Mouse (Mus musculus): ENCODE measurements at regions not wholly inside any gene's neighbourhood (a gene's known extent, or its start where the extent isn't known, plus 50 kb on each side); places are given as distances from the start of the nearest gene placed in this dataset.

- Histone ChIP-seq H3K4me2 (no peak overlapping the region), H3K27ac (no peak overlapping the region), H3K36me3 (replicated peaks) (no peaks in the 10 kb centered on the region), H3K4me3 (no peak overlapping the region), H3K9me3 (no peaks in the 10 kb centered on the region), H3K9ac (no peak overlapping the region), H3K27me3 (replicated peaks) (no peaks in the 10 kb centered on the region), H3K4me1 (no peaks in the 10 kb centered on the region)
- no peak for ATAC-seq (replicated peaks)
- WGBS: 84% methylated on average over 8 of the region's 8 CpGs
Observed at GRCm38 (mm10) chr11:45535501-45536025, 316.3 kb upstream of the Clint1 start.

DNA sequence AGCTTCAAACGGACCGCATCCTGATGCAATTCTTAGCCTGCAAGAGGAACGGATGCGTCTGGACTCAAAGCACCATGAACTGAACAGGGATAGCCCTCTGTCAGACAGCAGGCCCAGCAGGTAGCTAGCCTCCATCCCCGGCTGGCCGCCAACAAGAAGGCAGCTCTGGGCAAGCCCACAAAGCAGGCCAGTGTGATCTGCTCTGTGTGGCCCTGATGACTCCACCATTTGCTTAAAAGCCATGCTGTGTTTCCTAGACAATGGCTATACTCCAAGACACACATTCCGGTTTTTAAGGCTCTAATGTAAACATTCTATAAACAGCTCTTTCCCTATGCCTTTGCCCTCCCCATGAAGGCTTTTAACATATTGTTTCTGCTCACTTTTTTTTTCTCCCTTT lies 313.8 kb upstream of the Clint1 start:
- Histone ChIP-seq H3K27ac (no peak overlapping the region), H3K4me3 (no peak overlapping the region), H3K4me1 (no peaks in the 10 kb centered on the region), H3K27me3 (replicated peaks) (no peaks in the 10 kb centered on the region), H3K4me2 (no peak overlapping the region), H3K36me3 (replicated peaks) (no peaks in the 10 kb centered on the region), H3K9me3 (no peaks in the 10 kb centered on the region), H3K9ac (no peak overlapping the region)
- 59% methylated on average over 7 of the region's 7 CpGs for WGBS
- 0 out of 2 replicates have a peak, but pooled peaks have one; percentile 24 for ATAC-seq (replicated peaks)

DNA sequence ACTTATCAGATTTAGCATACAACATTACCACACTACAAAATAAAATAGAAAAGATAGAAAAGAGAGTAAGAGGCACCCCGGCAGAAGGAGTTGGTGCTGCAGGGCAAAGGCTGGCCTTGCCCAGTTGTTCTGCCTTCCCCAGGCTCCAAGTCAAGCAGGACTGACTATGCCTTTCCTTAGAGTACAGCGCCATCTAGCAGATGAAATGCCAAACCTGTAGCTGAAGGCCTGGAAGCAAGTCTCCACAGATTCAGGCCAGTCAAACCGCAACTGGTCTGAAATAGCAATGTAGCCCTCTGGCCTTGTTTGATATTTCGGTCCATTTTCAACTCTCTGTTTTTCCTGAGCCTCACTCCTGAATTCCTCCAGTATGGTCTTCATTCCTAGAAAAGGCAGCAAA lies 312.4 kb upstream of the Clint1 start:
- Histone ChIP-seq H3K4me3 (no peak overlapping the region), H3K4me1 (no peaks in the 10 kb centered on the region), H3K9ac (no peak overlapping the region), H3K27ac (no peak overlapping the region), H3K9me3 (no peaks in the 10 kb centered on the region), H3K4me2 (no peak overlapping the region), H3K27me3 (replicated peaks) (no peaks in the 10 kb centered on the region), H3K36me3 (replicated peaks) (no peaks in the 10 kb centered on the region)
- 44% methylated on average over 4 of the region's 4 CpGs for WGBS
- ATAC-seq (replicated peaks): peak; percentile 87

GRCm38 (mm10) chr11:45544531-45544930 lies 307.3 kb upstream of the Clint1 start:
- Histone ChIP-seq H3K4me3 (no peak overlapping the region), H3K9me3 (no peaks in the 10 kb centered on the region), H3K27ac (no peak overlapping the region), H3K27me3 (replicated peaks) (no peaks in the 10 kb centered on the region), H3K4me1 (no peaks in the 10 kb centered on the region), H3K4me2 (no peak overlapping the region), H3K36me3 (replicated peaks) (no peaks in the 10 kb centered on the region), H3K9ac (no peak overlapping the region)
- WGBS: 84% methylated on average over 3 of the region's 3 CpGs
- ATAC-seq (replicated peaks): no peak

DNA sequence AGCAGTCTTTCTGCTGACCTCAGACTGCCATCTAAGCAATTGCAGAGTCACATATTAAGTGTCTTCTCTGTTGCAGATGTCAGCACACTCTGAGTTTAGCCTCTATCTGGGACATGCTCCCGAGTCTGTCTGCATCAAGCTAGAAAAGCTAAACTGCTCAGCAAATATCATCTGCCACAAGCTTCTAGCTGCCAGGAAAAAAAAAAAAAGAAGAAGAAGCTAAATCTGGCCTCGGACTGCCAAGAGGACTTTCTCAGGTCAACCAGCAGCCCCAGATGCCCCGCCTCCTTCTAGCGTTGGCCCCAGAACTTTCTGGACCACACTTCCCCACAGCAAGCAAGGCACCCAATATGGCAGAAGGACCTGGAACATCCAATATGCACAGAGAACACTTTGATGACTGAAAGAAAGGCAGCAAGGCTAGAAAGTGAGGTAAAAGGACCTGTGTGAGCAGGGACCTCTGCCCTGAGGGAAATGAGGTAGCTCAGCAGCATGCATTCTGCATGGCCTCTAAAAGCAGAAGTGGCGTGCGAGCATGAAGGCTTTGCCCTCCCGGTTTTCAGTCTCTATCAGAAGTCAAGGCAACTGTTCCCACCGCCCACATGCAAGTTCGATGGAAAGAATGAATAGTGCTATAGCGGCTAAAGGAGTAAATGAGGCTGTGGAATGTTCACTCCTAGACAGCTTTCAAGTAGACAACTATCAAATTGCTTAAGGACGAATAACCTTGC lies 305.8 kb upstream of the Clint1 start:
- Histone ChIP-seq H3K4me3 (no peak overlapping the region), H3K36me3 (replicated peaks) (no peaks in the 10 kb centered on the region), H3K9ac (no peak overlapping the region), H3K4me1 (no peaks in the 10 kb centered on the region), H3K27ac (no peak overlapping the region), H3K4me2 (no peak overlapping the region), H3K9me3 (no peaks in the 10 kb centered on the region), H3K27me3 (replicated peaks) (no peaks in the 10 kb centered on the region)
- no peak for ATAC-seq (replicated peaks)
- 88% methylated on average over 11 of the region's 11 CpGs for WGBS

- H3K4me1 ChIP-seq: no peaks in the 10 kb centered on the region
- no peak overlapping the region for H3K4me2 ChIP-seq
- no peak for ATAC-seq (replicated peaks)
- no peaks in the 10 kb centered on the region for H3K36me3 ChIP-seq (replicated peaks)
- WGBS: 88% methylated on average over 2 of the region's 2 CpGs
- H3K4me3 ChIP-seq: no peak overlapping the region
- no peaks in the 10 kb centered on the region for H3K9me3 ChIP-seq
- H3K9ac ChIP-seq: no peak overlapping the region
- H3K27ac ChIP-seq: no peak overlapping the region
- H3K27me3 ChIP-seq (replicated peaks): no peaks in the 10 kb centered on the region
Observed at GRCm38 (mm10) chr11:45546861-45547260, 305.0 kb upstream of the Clint1 start.

- no peak overlapping the region for H3K4me3 ChIP-seq
Observed at GRCm38 (mm10) chr11:45550376-45550775, 301.5 kb upstream of the Clint1 start.

DNA sequence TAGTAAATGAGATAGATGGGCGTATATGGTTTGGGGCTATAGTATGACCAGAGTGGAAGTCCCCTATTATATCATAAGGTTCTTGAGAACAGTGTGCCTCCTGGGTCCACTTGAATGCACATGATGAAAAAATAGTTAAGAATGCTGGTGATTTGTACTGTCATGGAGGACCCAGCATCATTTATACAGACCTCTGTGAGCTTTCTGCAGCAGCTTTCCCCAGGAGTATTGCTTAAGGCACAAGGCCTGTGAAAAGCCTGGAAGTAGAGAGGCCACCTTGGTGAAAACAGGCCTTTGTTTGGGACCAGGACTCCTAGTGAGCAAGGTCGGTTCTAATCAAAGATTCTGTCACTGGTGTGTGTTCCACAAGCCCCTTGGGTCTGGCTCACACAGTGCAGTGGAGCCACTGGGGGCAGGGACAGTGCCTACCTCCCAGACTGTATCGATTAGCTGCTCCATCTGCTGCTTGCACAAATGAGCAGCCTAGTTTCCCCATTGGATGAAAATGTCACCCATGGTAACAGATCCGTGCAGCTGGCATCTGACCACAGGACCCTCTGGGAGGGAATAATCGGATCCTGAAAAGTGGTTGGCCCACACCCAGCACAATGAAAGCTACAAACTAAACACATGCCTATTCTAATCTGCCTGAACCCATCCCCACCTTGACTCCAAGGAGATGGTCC lies 274.2 kb upstream of the Clint1 start:
- H3K9ac ChIP-seq: no peak overlapping the region
- no peaks in the 10 kb centered on the region for H3K9me3 ChIP-seq
- no peak overlapping the region for H3K4me3 ChIP-seq
- H3K4me2 ChIP-seq: no peak overlapping the region
- 22% methylated on average over 5 of the region's 5 CpGs for WGBS
- H3K4me1 ChIP-seq: peaks cover 6% of the 10 kb centered on the region
- H3K27ac ChIP-seq: peak overlapping the region; percentile 17; the same call in 1 of the 2 replicates
- H3K27me3 ChIP-seq (replicated peaks): no peaks in the 10 kb centered on the region
- no peaks in the 10 kb centered on the region for H3K36me3 ChIP-seq (replicated peaks)
- ATAC-seq (replicated peaks): peak; percentile 83

More at GRCm38 (mm10) chr11:45550376-45550775, 301.5 kb upstream of the Clint1 start:
- Histone ChIP-seq H3K36me3 (replicated peaks) (no peaks in the 10 kb centered on the region), H3K4me2 (no peak overlapping the region), H3K27ac (no peak overlapping the region), H3K27me3 (replicated peaks) (no peaks in the 10 kb centered on the region), H3K9me3 (no peaks in the 10 kb centered on the region), H3K4me1 (no peaks in the 10 kb centered on the region), H3K9ac (no peak overlapping the region)
- no peak for ATAC-seq (replicated peaks)
- 69% methylated on average over 7 of the region's 7 CpGs for WGBS

- Histone ChIP-seq H3K4me3 (no peak overlapping the region), H3K36me3 (replicated peaks) (no peaks in the 10 kb centered on the region), H3K4me1 (0 out of 2 replicates have a peak, but pooled peaks cover 3% of the 10 kb centered on the region), H3K9ac (no peak overlapping the region), H3K4me2 (no peak overlapping the region), H3K27ac (no peak overlapping the region), H3K9me3 (no peaks in the 10 kb centered on the region), H3K27me3 (replicated peaks) (no peaks in the 10 kb centered on the region)
- 45% methylated on average over 3 of the region's 3 CpGs for WGBS
- no peak for ATAC-seq (replicated peaks)
Observed at GRCm38 (mm10) chr11:45592335-45592734, 259.5 kb upstream of the Clint1 start.

DNA sequence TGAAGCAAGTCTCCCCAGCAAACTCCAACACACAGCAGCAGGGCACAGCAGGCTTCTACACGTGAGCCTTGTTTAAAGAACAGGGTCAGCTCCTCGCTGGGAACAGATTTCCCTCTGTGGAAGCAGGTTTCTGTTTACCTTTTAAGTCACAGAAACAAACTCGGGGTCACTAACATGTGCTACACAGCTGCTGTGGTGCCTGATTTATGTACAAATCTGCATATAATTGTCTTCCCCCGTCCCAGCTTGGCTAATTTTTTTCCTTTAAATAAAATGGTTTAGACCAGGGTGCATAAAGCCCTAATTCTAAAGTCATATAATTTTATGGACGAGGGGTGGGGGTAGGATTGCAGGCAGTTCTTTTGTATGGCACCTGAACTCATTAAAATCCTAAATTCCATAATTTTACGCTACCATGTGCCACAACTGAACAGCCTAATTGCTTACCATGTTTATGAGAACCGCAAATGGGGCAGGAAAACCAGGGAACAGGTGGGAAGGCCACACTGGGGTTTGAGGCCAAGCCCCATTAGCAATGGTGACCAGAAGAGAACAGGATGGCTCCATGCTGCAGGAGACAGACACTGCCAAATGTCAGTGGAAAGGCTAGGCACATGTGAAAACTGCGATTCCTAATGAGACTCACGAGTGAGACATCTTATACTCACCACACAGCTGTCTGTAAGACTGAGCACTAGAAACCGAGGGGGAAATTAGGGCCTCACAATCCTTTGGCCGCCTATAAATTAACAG lies 258.8 kb upstream of the Clint1 start:
- no peak for ATAC-seq (replicated peaks)
- no peaks in the 10 kb centered on the region for H3K36me3 ChIP-seq (replicated peaks)
- 0 out of 2 replicates have a peak, but pooled peaks cover 3% of the 10 kb centered on the region for H3K4me1 ChIP-seq
- no peak overlapping the region for H3K9ac ChIP-seq
- H3K4me3 ChIP-seq: no peak overlapping the region
- H3K27ac ChIP-seq: no peak overlapping the region
- no peaks in the 10 kb centered on the region for H3K9me3 ChIP-seq
- H3K27me3 ChIP-seq (replicated peaks): no peaks in the 10 kb centered on the region
- H3K4me2 ChIP-seq: no peak overlapping the region
- 49% methylated on average over 11 of the region's 11 CpGs for WGBS

DNA sequence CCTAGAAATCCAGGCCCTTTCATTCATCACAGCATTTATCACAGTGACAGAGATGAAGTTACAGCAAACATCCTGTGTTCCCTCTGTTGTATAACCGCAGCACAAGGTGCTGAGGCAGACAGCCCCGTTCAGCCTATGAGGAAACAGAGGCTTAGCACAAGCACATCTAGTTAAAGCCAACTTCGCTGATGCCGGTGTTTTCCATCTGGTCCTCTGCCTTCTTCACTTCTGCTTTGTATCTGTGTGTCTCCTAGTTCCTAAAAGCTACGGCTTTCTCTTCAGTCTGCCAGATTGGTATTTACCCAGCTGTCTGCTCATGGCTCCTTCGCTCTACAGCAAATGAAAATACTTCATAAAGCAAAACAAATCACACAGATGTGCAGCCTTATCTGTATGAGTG lies 256.5 kb upstream of the Clint1 start:
- H3K4me3 ChIP-seq: no peak overlapping the region
- no peak overlapping the region for H3K27ac ChIP-seq
- no peaks in the 10 kb centered on the region for H3K36me3 ChIP-seq (replicated peaks)
- H3K27me3 ChIP-seq (replicated peaks): no peaks in the 10 kb centered on the region
- no peak overlapping the region for H3K4me2 ChIP-seq
- no peak for ATAC-seq (replicated peaks)
- 82% methylated on average over 6 of the region's 6 CpGs for WGBS
- 0 out of 2 replicates have a peak, but pooled peaks cover 3% of the 10 kb centered on the region for H3K4me1 ChIP-seq
- no peaks in the 10 kb centered on the region for H3K9me3 ChIP-seq
- no peak overlapping the region for H3K9ac ChIP-seq

- Histone ChIP-seq H3K9ac (no peak overlapping the region), H3K27me3 (replicated peaks) (no peaks in the 10 kb centered on the region), H3K27ac (no peak overlapping the region), H3K4me1 (no peaks in the 10 kb centered on the region), H3K36me3 (replicated peaks) (no peaks in the 10 kb centered on the region), H3K4me3 (no peak overlapping the region), H3K4me2 (no peak overlapping the region), H3K9me3 (no peaks in the 10 kb centered on the region)
- ATAC-seq (replicated peaks): no peak
- 92% methylated on average over 2 of the region's 2 CpGs for WGBS
Observed at GRCm38 (mm10) chr11:45621824-45622223, 230.0 kb upstream of the Clint1 start.

Data from midbrain, embryonic 15.5 days (tissue).